Mouse (Mus musculus) MEL (cell line): ENCODE data around the gene Gpr45. TPM values are rescaled to one million over a fixed set of nuclear protein-coding genes. Genes with fewer than 3 reads are reported as not detected.
A peak's percentile ranks its signal among the peaks of the same experiment; 100 is the strongest.

Source experiments
- DNase-seq: peaks from one replicate; pipeline ENCODE4 v3.0.0; 2011; ENCODE audit warnings: low read depth, low spot score
- H3K27ac ChIP-seq: 2 replicates; pipeline ENCODE4 v1.5.1; 2012; ENCODE audit warnings: low read depth, mild to moderate bottlenecking, control low read depth, low read length, moderate library complexity; ENCODE audit not compliant: control insufficient read depth
- H3K27me3 ChIP-seq, 2 experiments: fragments of 150-350 bp in 1 of 2; sonication (generic) in 1 of 2; 2 replicates each; pipeline ENCODE4 v1.6.1; 2012; ENCODE audit warnings: low read length in 2 of 2, mild to moderate bottlenecking in 2 of 2, improper control_type of control experiment in 1 of 2, moderate library complexity in 1 of 2; ENCODE audit not compliant: insufficient read depth in 2 of 2, control insufficient read depth in 1 of 2
- H3K36me3 ChIP-seq, 2 experiments: 2 replicates each; pipeline ENCODE4 v1.6.1; 2012 to 2014; ENCODE audit warnings: low read length in 2 of 2, improper control_type of control experiment in 1 of 2, inconsistent platforms in 1 of 2, mild to moderate bottlenecking in 1 of 2; ENCODE audit not compliant: insufficient read depth in 2 of 2, control insufficient read depth in 1 of 2
- H3K4me1 ChIP-seq, 2 experiments: fragments of 150-350 bp in 1 of 2; sonication (generic) in 1 of 2; 2 replicates each; pipeline ENCODE4 v1.6.1; 2012; ENCODE audit warnings: low read length in 2 of 2, improper control_type of control experiment in 1 of 2, mild to moderate bottlenecking in 1 of 2; ENCODE audit not compliant: insufficient read depth in 2 of 2, control insufficient read depth in 1 of 2
- H3K4me3 ChIP-seq, 2 experiments: fragments of 150-350 bp in 1 of 2; sonication (generic) in 1 of 2; 2 replicates each; pipeline ENCODE4 v1.5.1; 2012; ENCODE audit warnings: low read depth in 2 of 2, low read length in 2 of 2, mild to moderate bottlenecking in 2 of 2, moderate library complexity in 2 of 2, control low read depth in 1 of 2, improper control_type of control experiment in 1 of 2; ENCODE audit not compliant: control insufficient read depth in 1 of 2, insufficient read depth in 1 of 2
- H3K79me2 ChIP-seq: 2 replicates; pipeline ENCODE4 v1.6.1; 2012; ENCODE audit warnings: mild to moderate bottlenecking, low read length, moderate library complexity; ENCODE audit not compliant: control insufficient read depth, poor library complexity, insufficient read depth
- H3K9ac ChIP-seq: 2 replicates; pipeline ENCODE4 v1.6.1; 2012; ENCODE audit warnings: low read depth, mild to moderate bottlenecking, control low read depth, low read length, moderate library complexity; ENCODE audit not compliant: control insufficient read depth, poor library complexity, severe bottlenecking
- H3K9me3 ChIP-seq: fragments of 150-350 bp; sonication (generic); replicated peaks from 2 replicates; pipeline ENCODE4 v1.6.1; 2012; ENCODE audit warnings: mild to moderate bottlenecking, low read length, improper control_type of control experiment, moderate library complexity; ENCODE audit not compliant: insufficient read depth
- BHLHE40 ChIP-seq: IDR thresholded peaks from 2 replicates; pipeline ENCODE4 v1.6.1; 2012; ENCODE audit warnings: low read depth, mild to moderate bottlenecking, inconsistent platforms, low read length, improper control_type of control experiment, borderline replicate concordance
- E2F4 ChIP-seq: IDR thresholded peaks from 2 replicates; pipeline ENCODE4 v1.6.1; 2011; ENCODE audit warnings: low read depth, low read length, improper control_type of control experiment, borderline replicate concordance
- EP300 ChIP-seq, 2 experiments: IDR thresholded peaks; 2 replicates each; pipeline ENCODE4 v1.6.1; 2011; ENCODE audit warnings: improper control_type of control experiment in 2 of 2, low read length in 2 of 2, low read depth in 1 of 2, mild to moderate bottlenecking in 1 of 2
- GATA1 ChIP-seq: IDR thresholded peaks from 2 replicates; pipeline ENCODE4 v1.6.1; 2011; ENCODE audit warnings: low read depth, low read length, improper control_type of control experiment
- HCFC1 ChIP-seq: IDR thresholded peaks from 2 replicates; pipeline ENCODE4 v1.6.1; 2012; ENCODE audit warnings: low read depth, mild to moderate bottlenecking, inconsistent platforms, low read length, improper control_type of control experiment, moderate library complexity
- JUND ChIP-seq: IDR thresholded peaks from 2 replicates; pipeline ENCODE4 v1.6.1; 2011; ENCODE audit warnings: low read depth, mild to moderate bottlenecking, improper control_type of control experiment, low read length
- KAT2A ChIP-seq: conservative IDR thresholded peaks from 2 replicates; pipeline ENCODE4 v1.6.1; 2012; ENCODE audit warnings: low read depth, low read length, improper control_type of control experiment, inconsistent platforms
- MAX ChIP-seq: IDR thresholded peaks from 2 replicates; pipeline ENCODE4 v1.6.1; 2011; ENCODE audit warnings: low read length, improper control_type of control experiment
- MAZ ChIP-seq: IDR thresholded peaks from 2 replicates; pipeline ENCODE4 v1.6.1; 2012; ENCODE audit warnings: low read depth, mild to moderate bottlenecking, inconsistent platforms, low read length, improper control_type of control experiment
- MXI1 ChIP-seq: IDR thresholded peaks from 2 replicates; pipeline ENCODE4 v1.6.1; 2011; ENCODE audit warnings: mild to moderate bottlenecking, low read depth, low read length, improper control_type of control experiment
- MYB ChIP-seq: IDR thresholded peaks from 2 replicates; pipeline ENCODE4 v1.6.1; 2011; ENCODE audit warnings: mild to moderate bottlenecking, low read depth, low read length, improper control_type of control experiment
- MYC ChIP-seq: IDR thresholded peaks from 2 replicates; pipeline ENCODE4 v1.6.1; 2011; ENCODE audit warnings: low read depth, mild to moderate bottlenecking, low read length, improper control_type of control experiment, moderate library complexity
- NRF1 ChIP-seq: IDR thresholded peaks from 2 replicates; pipeline ENCODE4 v1.6.1; 2014; ENCODE audit warnings: low read depth, mild to moderate bottlenecking, inconsistent platforms, low read length, improper control_type of control experiment, moderate library complexity; ENCODE audit not compliant: poor library complexity, insufficient read depth, severe bottlenecking
- POLR2A ChIP-seq, 2 experiments: IDR thresholded peaks; 2 replicates each; pipeline ENCODE4 v1.6.1; 2011 to 2012; ENCODE audit warnings: low read length in 2 of 2, mild to moderate bottlenecking in 2 of 2, control low read depth in 1 of 2, improper control_type of control experiment in 1 of 2, low read depth in 1 of 2, moderate library complexity in 1 of 2; ENCODE audit not compliant: control insufficient read depth in 1 of 2, insufficient read depth in 1 of 2, poor library complexity in 1 of 2
- POLR2AphosphoS2 ChIP-seq: IDR thresholded peaks from 2 replicates; pipeline ENCODE4 v1.6.1; 2011; ENCODE audit warnings: low read length, improper control_type of control experiment
- RAD21 ChIP-seq: IDR thresholded peaks from 2 replicates; pipeline ENCODE4 v1.6.1; 2011; ENCODE audit warnings: mild to moderate bottlenecking, low read depth, low read length, improper control_type of control experiment
- TBP ChIP-seq: IDR thresholded peaks from 2 replicates; pipeline ENCODE4 v1.8.0; 2011; ENCODE audit warnings: low read depth, low read length, improper control_type of control experiment
- polyA plus RNA-seq, 2 experiments: library from polyadenylated mRNA; stranded (reverse) in 1 of 2; unstranded in 1 of 2; fragments of >175 nt in 1 of 2; fragments of >200 nt in 1 of 2; gene quantifications; 2 replicates each; pipeline versions ENCODE4 v1.2.1 to v1.2.4; 2012; ENCODE audit warnings: low replicate concordance in 2 of 2, low read depth in 1 of 2; ENCODE audit not compliant: insufficient read length in 2 of 2, insufficient read depth in 1 of 2, missing spikeins in 1 of 2
- total RNA-seq: library from RNA; depleted of rRNA; stranded (reverse); fragments of 300-350 nt; gene quantifications from 2 replicates; pipeline ENCODE4 v1.2.3, GENCODE M21; 2012; rRNA removed

The Gpr45 gene
- total and polyA plus RNA-seq, 3 experiments, result not detected

DNA sequence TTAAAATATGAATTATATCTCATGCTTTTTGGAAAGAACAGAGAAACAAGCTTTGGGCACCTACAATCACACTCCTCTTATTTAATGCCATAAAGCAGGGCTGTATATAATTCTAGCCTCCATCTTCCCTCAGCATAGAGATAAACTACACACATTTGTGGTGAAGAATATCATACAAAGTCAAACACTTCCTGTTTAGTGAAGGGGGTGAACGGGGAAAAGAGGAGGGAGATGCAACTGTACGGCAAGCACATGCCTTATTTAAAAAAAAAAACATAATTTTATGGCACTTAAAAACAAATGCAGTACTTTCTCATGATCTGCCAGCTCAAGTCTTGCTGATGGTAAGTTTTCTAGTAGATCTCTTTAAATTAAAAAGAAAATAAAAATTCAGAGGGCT lies 125.5 kb downstream of the Gpr45 start (continued):
- TF ChIP-seq JUND (no peak), MYB (no peak), HCFC1 (no peak), RAD21 (no peak), NRF1 (no peak), TBP (no peak), MAZ (no peak), EP300 (IDR thresholded peaks at IDR 0.05; ENCODE audit: low read depth in 1 of 2, low read length in 2 of 2) (peak in 1 of 2 experiments; percentile 54; a peak in 2 of 4 replicates), MAX (peak; percentile 44; the same call in 1 of the 2 replicates)
- TF ChIP-seq, all 39 proteins: peak for 8

DNA sequence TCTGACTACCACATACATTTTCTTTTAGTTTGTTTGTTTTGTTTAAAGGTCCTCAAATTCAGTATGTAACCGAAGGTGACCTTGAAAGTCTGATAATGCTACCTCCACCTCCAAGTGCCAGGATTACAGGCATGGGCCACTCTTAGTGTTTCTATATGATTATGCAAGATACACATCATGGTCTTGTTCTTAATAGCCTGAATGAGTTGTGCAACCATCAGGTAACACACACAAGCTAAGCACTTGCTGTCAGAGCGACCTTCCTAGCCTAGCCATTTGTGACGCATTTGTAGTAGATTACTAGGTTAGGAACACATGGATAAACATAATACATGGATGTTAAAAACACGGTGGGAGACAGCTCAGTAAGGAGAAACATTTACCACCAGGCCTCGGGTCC lies 130.3 kb downstream of the Gpr45 start:
- H3K36me3 ChIP-seq, result peaks cover 0 to 16% of the 10 kb centered on the region in 2 experiments
- no peaks in the 10 kb centered on the region for H3K9me3 ChIP-seq
- no peak overlapping the region for H3K9ac ChIP-seq
- no peaks in the 10 kb centered on the region for H3K27me3 ChIP-seq
- H3K4me3 ChIP-seq, result no peak overlapping the region
- DNase-seq, result no peak
- H3K79me2 ChIP-seq, result peaks cover 11% of the 10 kb centered on the region
- no peak for TF ChIP-seq MYC
- no peak for TF ChIP-seq POLR2A (IDR thresholded peaks at IDR 0.05; ENCODE audit: control insufficient read depth in 1 of 2, insufficient read depth in 1 of 2, low read depth in 1 of 2, low read length in 2 of 2, poor library complexity in 1 of 2)
- TF ChIP-seq GATA1, result no peak
- TF ChIP-seq NRF1, result no peak
- no peak for TF ChIP-seq KAT2A
- no peak for TF ChIP-seq MXI1
- TF ChIP-seq HCFC1, result no peak
- TF ChIP-seq MAX, result no peak
- TF ChIP-seq BHLHE40, result no peak
- TF ChIP-seq POLR2AphosphoS2, result no peak
- TF ChIP-seq E2F4, result no peak
- no peak overlapping the region for H3K27ac ChIP-seq
- peaks cover 7 to 11% of the 10 kb centered on the region in 2 experiments; a peak in 3 of 4 replicates for H3K4me1 ChIP-seq

Other genes starting within 250 kb of the Gpr45 start
- gene Mrps9, start 101.6 kb upstream of the Gpr45 start, total RNA-seq, result 67.4 and 73.6 TPM in 2 replicates
- 10 to 100 TPM in 1 of 2 experiments, not detected in 1; 68.4 TPM for gene Mrps9, start 101.6 kb upstream of the Gpr45 start, polyA plus RNA-seq
- gene Tgfbrap1, start 145.8 kb downstream of the Gpr45 start, total RNA-seq, result 7.9 and 9.2 TPM in 2 replicates
- gene Tgfbrap1, start 145.8 kb downstream of the Gpr45 start, polyA plus RNA-seq, result 10 to 100 TPM in 1 of 2 experiments, not detected in 1; 17.6 TPM
- gene AI597479, start 145.8 kb downstream of the Gpr45 start, total RNA-seq, result 16.8 and 20.1 TPM in 2 replicates
- 10 to 100 TPM in 1 of 2 experiments, not detected in 1; 15.3 TPM for gene AI597479, start 145.8 kb downstream of the Gpr45 start, polyA plus RNA-seq
- not detected in 2 replicates for gene Fhl2, start 244.1 kb downstream of the Gpr45 start, total RNA-seq
- gene Fhl2, start 244.1 kb downstream of the Gpr45 start, polyA plus RNA-seq, result not detected